Mouse (Mus musculus): Measurements from ENCODE around the gene 4932438H23Rik. TPM values are rescaled to one million over a fixed set of nuclear protein-coding genes. Genes with fewer than 3 reads are reported as not detected.

Gene 4932438H23Rik
- total RNA-seq, 2 experiments from 2014 or later, result not detected

DNA sequence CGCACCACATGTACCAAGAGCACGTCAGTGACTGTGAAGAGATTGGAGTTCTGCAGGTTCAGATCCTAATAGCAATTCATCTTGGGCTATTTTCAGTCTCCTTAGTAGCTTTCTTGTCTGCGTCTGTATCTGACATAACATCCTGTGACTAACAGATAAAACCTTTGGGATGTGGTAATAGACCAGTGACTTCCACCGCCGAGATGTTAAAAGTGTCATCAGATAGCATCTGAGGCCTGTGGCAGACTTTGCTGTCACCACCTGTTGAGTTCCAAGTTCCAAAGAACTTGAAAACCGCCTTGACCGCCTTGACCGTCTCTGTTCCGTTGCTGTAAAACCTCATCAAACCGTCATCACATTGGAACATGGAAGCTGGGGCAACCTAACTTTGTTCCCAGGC lies 31.1 kb downstream of the 4932438H23Rik start:
- ATAC-seq (replicated peaks; ENCODE audit: low FRiP score, poor library complexity, severe bottlenecking), result no peak

DNA sequence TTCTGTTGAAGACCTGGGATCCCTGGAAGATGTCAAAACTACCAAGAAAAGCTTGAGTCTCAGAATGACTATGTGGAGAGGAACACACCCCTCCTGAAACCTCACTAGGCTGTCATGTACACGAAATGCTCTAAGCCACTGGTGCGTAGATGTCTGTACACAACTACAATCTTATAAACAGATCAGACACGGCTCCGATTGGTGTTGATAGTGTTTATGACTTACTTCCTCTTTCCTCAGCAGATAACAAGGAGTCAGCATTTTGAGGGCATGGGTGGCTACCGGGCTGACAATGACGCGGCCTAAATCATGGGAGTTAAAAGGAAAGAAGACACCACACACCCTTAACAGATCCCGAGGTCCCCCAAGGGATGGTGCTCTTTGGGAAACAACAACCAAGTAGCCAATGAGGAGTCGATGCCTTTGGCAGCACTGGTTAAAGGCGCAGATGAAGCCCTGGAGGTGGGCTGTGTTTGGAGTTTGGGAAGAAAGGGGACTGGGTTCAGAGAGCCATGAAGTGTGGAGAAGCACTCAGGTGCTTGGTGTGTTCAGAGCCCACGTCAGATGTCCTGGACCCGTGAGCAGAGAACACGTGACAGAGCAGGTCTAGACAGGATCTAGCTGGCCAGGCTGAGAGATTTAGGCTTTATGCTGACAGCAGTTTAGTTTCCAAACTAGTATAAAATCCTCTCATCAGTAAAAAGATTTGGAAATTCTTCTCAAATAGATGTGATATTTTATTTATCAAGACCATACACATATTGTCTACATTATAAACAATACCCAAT lies 33.2 kb downstream of the 4932438H23Rik start:
- no peak for ATAC-seq (replicated peaks; ENCODE audit: low FRiP score, poor library complexity, severe bottlenecking)

DNA sequence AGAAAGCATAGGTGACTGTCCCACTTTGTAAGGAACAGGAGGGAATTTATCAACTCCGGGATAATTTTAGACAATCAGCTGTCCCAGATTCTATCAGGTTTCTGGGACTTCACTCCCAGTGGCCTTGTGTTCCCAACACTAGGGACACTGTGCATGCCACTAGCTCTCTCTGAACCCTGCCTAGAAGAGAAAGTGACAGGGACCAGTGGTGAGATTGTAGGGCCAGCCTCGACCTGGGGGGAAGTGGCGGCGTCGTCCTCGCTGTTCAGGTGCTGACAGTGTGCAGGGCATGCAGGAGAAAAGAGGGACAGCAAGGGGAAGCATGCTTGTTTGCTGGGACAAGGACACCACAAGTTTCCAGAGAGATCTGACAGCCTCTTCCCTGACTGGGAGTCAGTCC lies 37.2 kb downstream of the 4932438H23Rik start:
- no peak for ATAC-seq (replicated peaks; ENCODE audit: low FRiP score, poor library complexity, severe bottlenecking)

DNA sequence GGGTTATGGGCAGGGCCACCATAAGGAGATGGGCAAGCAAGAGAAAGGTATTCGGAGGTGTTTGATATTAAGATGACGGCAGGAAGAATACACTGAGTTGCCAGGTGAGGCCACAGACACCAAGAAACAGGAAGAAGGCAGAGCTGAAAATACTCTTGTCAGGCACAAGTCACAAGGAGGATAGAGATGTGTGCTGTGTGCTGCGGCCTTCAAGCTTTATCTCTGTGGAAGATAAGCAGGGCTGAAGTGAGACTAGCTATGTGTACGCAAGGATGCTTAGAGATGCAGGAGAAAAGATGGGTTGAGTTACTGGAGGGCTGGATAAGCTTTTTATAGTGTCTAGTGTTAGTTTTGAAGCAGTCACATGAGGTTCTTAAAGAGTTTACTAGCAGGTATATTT lies 37.7 kb downstream of the 4932438H23Rik start:
- no peak for ATAC-seq (replicated peaks; ENCODE audit: low FRiP score, poor library complexity, severe bottlenecking)

DNA sequence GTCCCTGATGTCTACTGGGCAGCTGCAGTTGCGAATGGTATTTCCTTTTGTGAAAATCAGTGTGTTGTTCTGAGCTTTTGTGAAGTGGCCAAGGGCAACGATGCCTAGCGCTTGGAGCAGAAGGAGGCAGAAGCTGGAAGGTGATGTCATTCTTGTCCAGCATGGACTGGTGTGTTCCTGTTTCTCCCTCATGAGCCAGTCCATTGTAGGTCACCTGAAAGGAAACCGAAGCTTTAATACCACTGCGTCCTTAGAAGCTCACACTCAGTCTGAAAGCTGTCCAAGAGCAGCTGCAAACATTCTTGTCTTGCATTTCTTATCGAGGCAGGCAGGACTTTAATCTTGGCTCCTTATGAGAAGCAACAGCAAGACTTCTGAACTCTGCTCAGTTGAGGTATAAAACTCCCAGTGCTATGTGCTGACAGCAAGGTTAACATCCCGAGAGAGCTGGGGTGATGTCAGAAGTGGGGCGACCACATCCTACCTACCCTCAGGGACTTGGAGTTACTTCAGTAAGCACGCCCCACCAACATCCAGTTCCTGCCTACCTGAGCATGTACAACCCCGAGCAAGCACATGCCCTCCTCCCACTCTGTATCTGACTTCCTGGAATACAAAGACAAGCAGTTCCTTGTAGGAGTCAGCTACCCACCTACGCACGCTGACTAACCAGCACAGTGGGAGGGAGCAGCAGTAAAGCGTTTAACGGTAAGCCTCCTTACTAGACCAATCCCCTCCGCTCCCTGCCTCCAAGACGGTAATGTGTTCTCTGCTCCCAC lies 38.7 kb downstream of the 4932438H23Rik start:
- no peak for ATAC-seq (replicated peaks; ENCODE audit: low FRiP score, poor library complexity, severe bottlenecking)

DNA sequence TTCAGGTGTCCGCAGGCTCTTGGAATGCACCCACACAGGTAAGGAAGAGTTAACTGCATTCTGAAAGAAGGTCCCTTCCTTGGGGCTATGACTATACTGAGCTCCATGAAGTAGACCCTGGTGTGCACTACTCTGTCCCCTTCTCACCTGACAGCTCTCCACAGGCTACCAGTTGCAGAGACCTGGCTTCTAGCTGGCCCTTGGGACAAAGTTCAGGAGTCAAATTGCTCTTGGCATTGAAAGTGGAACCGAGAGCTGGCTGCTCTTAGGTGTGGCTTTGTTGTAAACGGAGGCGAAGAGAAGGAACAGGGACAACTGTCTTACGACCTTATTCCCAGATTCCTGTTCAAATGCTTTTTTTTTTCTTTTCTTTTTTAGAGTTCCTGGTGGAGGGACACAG lies 39.8 kb downstream of the 4932438H23Rik start:
- ATAC-seq (replicated peaks; ENCODE audit: low FRiP score, poor library complexity, severe bottlenecking), result no peak

- ATAC-seq (replicated peaks; ENCODE audit: low FRiP score, poor library complexity, severe bottlenecking), result no peak
Observed at GRCm38 (mm10) chr16:91053599-91053998, 41.3 kb downstream of the 4932438H23Rik start.

DNA sequence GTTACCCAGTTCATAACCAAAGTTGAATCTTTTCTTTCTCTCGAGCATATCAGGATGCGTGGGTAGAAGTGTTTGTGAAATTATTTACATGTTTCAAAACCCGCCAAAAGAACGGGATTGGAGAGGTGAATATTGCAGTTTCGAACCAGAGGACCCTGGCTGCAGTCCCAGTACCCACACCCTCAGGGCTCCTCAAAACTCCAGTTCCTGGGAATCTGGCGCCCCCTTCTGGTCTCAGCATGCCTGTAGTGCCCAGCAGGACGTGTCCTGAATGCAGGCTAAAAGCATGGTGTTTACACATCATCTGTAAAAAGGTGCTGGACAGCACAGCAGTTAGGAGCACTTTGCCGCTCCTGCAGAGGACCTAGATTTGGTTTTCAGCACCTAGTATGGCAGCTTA lies 49.4 kb downstream of the 4932438H23Rik start:
- ATAC-seq (replicated peaks; ENCODE audit: low FRiP score, poor library complexity, severe bottlenecking), result no peak

DNA sequence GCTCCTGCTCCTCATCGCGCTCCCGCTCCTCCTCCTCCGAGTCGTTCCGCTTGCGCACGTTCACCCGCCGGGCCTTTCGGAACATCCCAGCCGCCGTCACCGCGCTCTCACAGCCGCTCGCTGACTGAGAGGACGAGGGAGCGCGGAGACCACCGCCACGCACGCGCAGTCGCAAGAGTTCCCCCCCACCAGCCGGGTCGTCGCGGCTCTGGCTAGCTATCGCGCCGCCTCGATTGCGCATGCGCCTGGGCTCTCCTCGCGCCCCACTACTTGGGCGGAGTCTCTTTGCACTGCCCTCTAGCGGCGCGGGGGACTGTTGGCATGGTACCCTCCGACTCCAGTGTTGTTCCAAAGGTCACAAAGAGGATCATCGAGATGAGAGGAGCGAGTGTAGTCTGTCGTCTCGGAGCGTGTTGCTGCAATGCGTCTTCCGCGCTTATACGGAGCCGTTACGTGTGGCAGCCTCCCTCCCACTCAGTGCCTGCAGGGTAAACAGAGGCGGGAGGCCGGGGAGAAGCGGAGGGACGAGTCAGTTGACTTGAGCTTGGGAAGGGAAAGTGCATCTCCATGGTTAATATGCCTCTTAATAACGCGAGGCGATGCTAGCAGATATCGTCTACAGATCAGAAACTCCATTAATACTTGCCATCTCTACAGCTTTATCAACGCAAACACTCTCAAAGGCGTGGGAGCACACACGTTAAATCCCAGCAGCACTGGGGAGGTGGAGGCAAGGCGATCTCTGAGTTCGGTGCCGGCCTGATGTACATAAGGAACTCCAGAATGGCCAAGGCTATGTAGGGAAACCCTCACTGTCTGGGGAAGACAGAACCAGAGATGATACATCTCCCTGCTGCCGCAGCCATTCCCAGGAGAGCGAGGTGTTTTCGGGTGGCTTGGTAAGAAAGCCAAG lies 50.4 kb downstream of the 4932438H23Rik start, which contains the start of gene Paxbp1:
TSS of gene Paxbp1 (minus strand) at position 274 of the 913 bp plus-strand sequence.
- peak; percentile 93 for ATAC-seq (replicated peaks; ENCODE audit: low FRiP score, poor library complexity, severe bottlenecking)

GRCm38 (mm10) chr16:91043461-91044248 lies 51.3 kb downstream of the 4932438H23Rik start:
- ATAC-seq (replicated peaks; ENCODE audit: low FRiP score, poor library complexity, severe bottlenecking), result peak; percentile 36; the same call in 1 of the 2 replicates

- no peak for ATAC-seq (replicated peaks; ENCODE audit: low FRiP score, poor library complexity, severe bottlenecking)
Observed at GRCm38 (mm10) chr16:91042640-91043039, 52.3 kb downstream of the 4932438H23Rik start.

GRCm38 (mm10) chr16:91035866-91036265 lies 59.1 kb downstream of the 4932438H23Rik start:
- no peak for ATAC-seq (replicated peaks; ENCODE audit: low FRiP score, poor library complexity, severe bottlenecking)

DNA sequence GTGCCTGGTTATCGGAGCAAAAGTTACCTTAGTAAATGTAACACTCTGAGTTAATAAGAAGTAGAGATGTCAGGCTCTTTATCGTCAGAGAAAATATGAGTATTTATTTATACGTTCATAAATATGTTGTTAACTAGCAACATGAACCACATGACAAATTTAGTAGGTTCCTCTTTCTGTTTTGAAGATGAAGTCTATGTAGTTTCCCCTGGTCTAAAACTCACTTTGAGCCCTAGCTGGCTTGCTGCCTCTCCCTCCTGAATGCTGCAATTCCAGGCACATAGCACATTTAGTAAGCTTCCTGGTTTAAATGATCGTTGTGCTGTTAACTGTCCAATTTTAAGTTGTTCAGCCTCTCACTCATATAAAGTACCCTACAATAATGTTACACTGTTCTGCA lies 64.2 kb downstream of the 4932438H23Rik start:
- no peak for ATAC-seq (replicated peaks; ENCODE audit: low FRiP score, poor library complexity, severe bottlenecking)

- ATAC-seq (replicated peaks; ENCODE audit: low FRiP score, poor library complexity, severe bottlenecking), result no peak
Observed at GRCm38 (mm10) chr16:91029901-91030300, 65.0 kb downstream of the 4932438H23Rik start.

DNA sequence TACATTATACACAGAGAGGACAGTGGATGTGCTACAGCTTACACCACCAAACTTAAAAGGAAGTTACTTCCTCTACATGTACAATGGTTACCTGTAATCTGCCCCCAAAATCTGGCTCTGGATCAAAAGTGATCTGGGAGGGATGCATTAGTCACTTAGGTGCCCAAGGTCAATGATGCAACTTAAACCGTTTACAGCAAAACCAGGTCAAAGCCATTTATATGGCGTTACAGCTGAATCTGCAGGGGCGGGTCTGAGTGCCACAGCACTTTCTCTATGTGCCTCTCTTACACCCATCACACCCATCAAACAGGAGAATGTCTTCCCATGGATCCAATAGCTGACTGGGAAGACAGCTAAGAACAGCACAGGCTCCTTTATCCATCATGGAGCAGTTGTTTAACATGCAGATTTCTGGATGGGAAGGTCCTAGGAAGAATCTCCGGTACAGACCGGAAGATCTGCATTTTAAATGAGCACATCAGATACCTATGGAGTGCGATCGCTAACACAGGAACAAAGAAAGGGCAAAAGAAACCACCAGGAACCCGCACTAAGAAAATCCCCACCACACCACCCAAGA lies 65.7 kb downstream of the 4932438H23Rik start:
- ATAC-seq (replicated peaks; ENCODE audit: low FRiP score, poor library complexity, severe bottlenecking), result no peak

DNA sequence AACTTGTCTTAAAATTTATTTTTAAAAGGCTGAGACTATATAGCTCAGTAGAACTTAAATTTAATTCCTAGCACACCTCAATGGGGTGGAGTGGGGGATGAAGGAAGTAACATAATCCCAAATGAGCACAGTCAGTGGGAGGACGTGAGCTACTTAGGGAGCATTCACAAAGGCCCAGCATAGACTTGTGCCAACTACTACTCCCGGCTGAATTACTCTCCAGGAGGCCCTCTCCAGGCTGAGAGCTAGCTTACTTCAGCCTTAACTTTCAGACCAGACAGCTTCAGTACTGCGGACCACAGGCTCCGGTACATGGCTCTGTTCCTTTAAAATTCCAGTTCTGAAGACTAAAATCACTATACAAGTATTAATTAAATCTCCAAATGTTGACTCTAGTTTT lies 68.6 kb downstream of the 4932438H23Rik start:
- ATAC-seq (replicated peaks; ENCODE audit: low FRiP score, poor library complexity, severe bottlenecking), result no peak

GRCm38 (mm10) chr16:91023384-91023783 lies 71.5 kb downstream of the 4932438H23Rik start:
- no peak for ATAC-seq (replicated peaks; ENCODE audit: low FRiP score, poor library complexity, severe bottlenecking)

- ATAC-seq (replicated peaks; ENCODE audit: low FRiP score, poor library complexity, severe bottlenecking), result no peak
Observed at GRCm38 (mm10) chr16:91020842-91021483, 74.0 kb downstream of the 4932438H23Rik start.
